Mouse (Mus musculus) adrenal gland, adult (tissue): ENCODE results near the gene Ncoa4.
"Not testable (repeated sequence)": the region's sequence is repeated elsewhere in the genome, so short reads cannot be mapped to it uniquely, and the experiment has no call there.

Source experiments
- DNase-seq, 2 experiments: peaks; one replicate each; pipeline ENCODE4 v3.0.0; 2022 to 2023; ENCODE audit warnings: low spot score in 1 of 2; ENCODE audit not compliant: inconsistent age in 2 of 2

The Ncoa4 gene

DNA sequence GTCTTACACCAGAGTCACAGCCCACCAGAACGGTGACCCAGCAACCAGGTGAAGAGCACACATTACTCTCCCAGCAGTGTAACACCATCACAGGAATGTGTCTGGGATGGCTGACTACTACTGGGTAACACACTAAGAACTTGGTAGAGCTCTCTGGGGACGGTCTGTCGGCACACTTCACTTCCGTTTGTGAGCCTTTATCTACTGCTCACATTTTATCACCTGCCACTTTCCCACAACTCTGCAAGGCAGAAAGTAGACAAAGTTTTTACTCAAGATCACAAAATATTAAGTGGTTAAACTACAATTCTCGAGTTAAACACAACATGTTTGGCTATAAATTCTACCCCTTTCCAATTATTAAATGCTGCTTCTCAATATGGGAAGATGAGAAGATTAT lies 32.3 kb downstream of the Ncoa4 start:
- DNase-seq = no peak

GRCm38 (mm10) chr14:32192437-32192836 lies 32.8 kb downstream of the Ncoa4 start:
- peak; percentile 43 to 83 for DNase-seq

DNA sequence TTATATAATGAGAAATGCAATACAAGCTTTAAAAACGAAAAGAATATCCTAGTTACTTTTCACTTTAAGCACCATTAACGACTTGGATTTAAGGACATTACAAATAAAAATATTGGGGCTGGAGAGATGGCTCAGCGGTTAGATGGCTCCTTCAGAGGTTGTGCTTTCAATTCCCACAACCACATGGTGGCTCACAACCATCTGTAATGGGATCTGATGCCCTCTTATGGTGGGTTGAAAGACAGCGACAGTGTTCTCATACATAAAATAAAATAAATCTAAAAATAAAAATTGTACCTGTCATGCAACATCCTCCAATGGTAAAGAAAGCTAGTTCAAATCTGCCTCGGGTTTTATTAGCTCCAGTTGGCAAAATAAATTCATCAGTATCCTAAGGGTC lies 33.9 kb downstream of the Ncoa4 start:
- DNase-seq = not testable (repeated sequence)

DNA sequence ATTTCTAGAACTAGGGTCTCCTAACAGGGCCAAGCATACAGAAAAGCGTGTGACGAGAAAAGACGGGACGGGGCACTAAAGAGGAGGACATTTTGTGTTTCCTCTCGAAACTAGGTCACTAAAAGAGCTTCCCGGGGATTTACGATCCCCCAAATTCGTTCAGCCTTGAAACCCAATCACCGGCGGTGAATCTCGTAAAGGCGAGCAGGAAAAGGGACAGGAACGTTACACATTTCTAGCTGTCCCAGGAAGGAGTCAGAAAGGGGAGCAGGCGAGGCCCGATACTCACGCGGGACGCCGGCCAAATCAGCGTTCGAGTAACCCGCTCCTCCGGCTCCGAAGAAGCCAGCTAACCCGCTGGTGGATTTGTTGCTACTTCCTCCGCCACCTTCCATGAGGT lies 41.7 kb downstream of the Ncoa4 start:
- no peak for DNase-seq

GRCm38 (mm10) chr14:32201791-32202451 lies 42.3 kb downstream of the Ncoa4 start, which contains the start of the genes Timm23 and Parg:
Gene Timm23 (minus strand): TSS chr14:32201898.
Gene Parg (plus strand): TSS chr14:32201949.
- peak; percentile 92 to 96 for DNase-seq

DNA sequence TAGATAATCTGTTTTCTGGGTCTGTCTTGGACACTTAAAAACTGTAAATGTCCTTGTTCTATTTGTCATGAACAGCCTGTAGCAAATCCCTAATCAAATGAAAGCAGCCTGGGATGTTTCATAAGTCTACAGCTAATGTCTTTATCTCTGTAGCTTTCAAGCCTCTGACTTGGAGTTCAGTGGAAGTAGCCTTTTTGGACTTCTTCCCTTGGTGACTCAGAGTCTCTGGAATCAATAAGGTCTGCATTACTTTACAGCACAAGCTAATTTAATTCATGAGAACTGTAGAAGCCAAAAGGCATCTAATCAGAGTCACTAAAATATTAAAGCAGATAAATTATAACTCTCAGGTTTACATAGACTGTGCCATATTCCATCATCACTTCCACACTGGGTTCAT lies 66.9 kb downstream of the Ncoa4 start:
- no peak for DNase-seq

DNA sequence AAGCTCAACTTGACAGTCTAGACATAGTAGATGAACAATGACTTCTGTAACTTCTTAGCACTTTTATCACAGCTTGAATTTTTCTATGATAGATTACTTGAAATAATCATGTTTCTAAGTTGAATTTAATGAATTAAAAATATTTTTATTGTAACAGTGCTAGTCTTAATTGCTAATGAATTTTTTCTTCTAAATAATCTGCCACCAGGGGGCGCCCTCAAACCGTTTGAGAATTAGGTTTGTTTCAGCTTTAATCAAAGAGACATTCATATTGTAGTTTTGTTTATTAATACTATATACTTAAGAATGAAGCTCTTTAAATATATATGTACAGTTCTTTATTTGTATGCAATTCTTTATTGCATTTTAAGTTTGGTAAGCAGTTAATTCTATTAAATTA lies 69.3 kb downstream of the Ncoa4 start:
- peak; percentile 20 to 83 for DNase-seq
